ENCODE assay signal across 15 mouse cellular contexts in the genomic region with DNA sequence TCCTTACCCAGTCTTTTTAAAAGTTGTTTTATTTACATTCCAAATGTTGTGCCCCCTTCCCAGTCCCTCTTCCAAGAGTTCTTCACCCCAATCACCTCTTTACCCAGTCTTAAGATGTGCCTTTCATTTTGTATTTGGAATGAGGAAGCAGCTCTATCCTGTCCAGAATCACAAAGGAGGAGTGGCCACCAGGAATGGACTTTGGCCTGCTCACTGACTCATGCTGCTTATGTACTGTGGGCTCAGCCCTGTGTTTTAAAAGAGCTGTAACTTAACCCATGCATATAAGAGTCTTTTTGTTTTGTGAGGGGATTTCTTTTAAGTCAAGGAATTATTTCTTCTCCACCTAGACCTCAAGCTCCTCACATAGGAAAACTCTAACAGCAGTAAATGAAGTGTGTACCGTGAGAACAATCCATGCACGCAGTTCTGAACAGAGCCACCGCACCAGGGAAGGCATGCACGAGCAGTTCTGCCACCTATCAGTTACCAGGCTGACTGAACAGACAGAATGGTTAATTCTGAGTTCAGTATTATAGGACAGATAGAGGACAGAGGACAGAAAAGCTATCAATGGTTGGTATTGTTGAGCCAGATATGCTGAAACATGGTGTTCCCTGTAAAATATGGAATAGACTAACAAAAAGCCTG. TPM values are rescaled to one million over a fixed set of nuclear protein-coding genes. Genes with fewer than 3 reads are reported as not detected.
DNase-seq lines count a peak whose midpoint lies in the region; ATAC-seq and TF ChIP-seq lines count a peak whose summit lies in the region.
"Had no signal": no experiment of that assay in that cellular context is flagged by ENCODE, and none has a peak within 500 bp of the region (broad histone marks: within the 10 kb centered on the region; RNA-seq: fewer than 3 reads in every experiment).

No protein-coding gene starts in this region.

- H3K4me1 ChIP-seq in intestine, postnatal 0 days (replicated peaks; ENCODE audit: control insufficient read depth, insufficient read depth, low read length) = no peaks in the 10 kb centered on the region
- H3K4me1 ChIP-seq in kidney, embryonic 16.5 days (ENCODE audit: insufficient read depth, low read length) = 0 out of 2 replicates have a peak, but pooled peaks cover 6% of the 10 kb centered on the region
- no peaks in the 10 kb centered on the region for H3K4me1 ChIP-seq in liver, embryonic 12.5 days
- H3K4me1 ChIP-seq in midbrain, embryonic 15.5 days = no peaks in the 10 kb centered on the region
- H3K4me1 ChIP-seq: hindbrain, embryonic 13.5 days; limb, embryonic 10.5 days; midbrain, embryonic 10.5 days had no signal

- no peaks in the 10 kb centered on the region for H3K9me3 ChIP-seq in intestine, postnatal 0 days (ENCODE audit: control insufficient read depth)
- no peaks in the 10 kb centered on the region for H3K9me3 ChIP-seq in kidney, embryonic 16.5 days (ENCODE audit: low read length)
- no peaks in the 10 kb centered on the region for H3K9me3 ChIP-seq in liver, embryonic 12.5 days (replicated peaks)
- no peaks in the 10 kb centered on the region for H3K9me3 ChIP-seq in midbrain, embryonic 15.5 days
- H3K9me3 ChIP-seq: hindbrain, embryonic 13.5 days; limb, embryonic 10.5 days; midbrain, embryonic 10.5 days had no signal

- H3K4me2 ChIP-seq in intestine, postnatal 0 days (replicated peaks; ENCODE audit: low read depth) = peak overlapping the region; percentile 53
- no peak overlapping the region for H3K4me2 ChIP-seq in kidney, embryonic 16.5 days (replicated peaks; ENCODE audit: low read depth, low read length)
- H3K4me2 ChIP-seq in liver, embryonic 12.5 days = no peak overlapping the region
- no peak overlapping the region for H3K4me2 ChIP-seq in midbrain, embryonic 15.5 days
- H3K4me2 ChIP-seq: hindbrain, embryonic 13.5 days had no signal

- peak overlapping the region; percentile 12; the same call in 1 of the 2 replicates for H3K4me3 ChIP-seq in intestine, postnatal 0 days (ENCODE audit: low read depth, low read length)
- no peak overlapping the region for H3K4me3 ChIP-seq in kidney, embryonic 16.5 days (ENCODE audit: low read length)
- no peak overlapping the region for H3K4me3 ChIP-seq in liver, embryonic 12.5 days
- H3K4me3 ChIP-seq in midbrain, embryonic 15.5 days = no peak overlapping the region
- H3K4me3 ChIP-seq: hindbrain, embryonic 13.5 days; limb, embryonic 10.5 days; midbrain, embryonic 10.5 days had no signal

- WGBS in intestine, postnatal 0 days = 36% methylated on average over 4 of the region's 4 CpGs
- WGBS in kidney, embryonic 16.5 days = 38% methylated on average over 4 of the region's 4 CpGs
- WGBS in liver, embryonic 12.5 days (ENCODE audit: insufficient replicate concordance) = 69% methylated on average over 4 of the region's 4 CpGs
- 39% methylated on average over 4 of the region's 4 CpGs for WGBS in midbrain, embryonic 15.5 days

- H3K9ac ChIP-seq in intestine, postnatal 0 days (ENCODE audit: low read depth, low read length) = no peak overlapping the region
- no peak overlapping the region for H3K9ac ChIP-seq in kidney, embryonic 16.5 days (replicated peaks; ENCODE audit: low read length)
- H3K9ac ChIP-seq in liver, embryonic 12.5 days = no peak overlapping the region
- H3K9ac ChIP-seq in midbrain, embryonic 15.5 days = no peak overlapping the region
- H3K9ac ChIP-seq: hindbrain, embryonic 13.5 days had no signal

- DNase-seq in yolk sac, embryonic 10.5 days (ENCODE audit: low spot score) = peak; percentile 71
- DNase-seq in right cerebral cortex, postnatal 4 days = no peak
- DNase-seq in layer of hippocampus, postnatal 36 days = no peak
- DNase-seq: adrenal gland, adult 2 months; cerebellum, postnatal 10 days; gastrocnemius, postnatal 36 days; lung, postnatal 10 days had no signal

- peak; percentile 17; the same call in 1 of the 2 replicates for TF ChIP-seq CTCF in intestine, postnatal 0 days (IDR thresholded peaks at IDR 0.05; ENCODE audit: low read depth)

- peak overlapping the region; percentile 84 for H3K27ac ChIP-seq in intestine, postnatal 0 days (ENCODE audit: low read depth, low read length)
- peak overlapping the region; percentile 59; the same call in 1 of the 2 replicates for H3K27ac ChIP-seq in kidney, embryonic 16.5 days (ENCODE audit: low read length)
- H3K27ac ChIP-seq in liver, embryonic 12.5 days = 0 out of 2 replicates have a peak overlapping the region, but pooled peaks have one; percentile 41
- H3K27ac ChIP-seq in midbrain, embryonic 15.5 days = no peak overlapping the region
- H3K27ac ChIP-seq: hindbrain, embryonic 13.5 days; limb, embryonic 10.5 days; midbrain, embryonic 10.5 days had no signal

- H3K27me3 ChIP-seq in intestine, postnatal 0 days (replicated peaks; ENCODE audit: control insufficient read depth, insufficient read depth, low read length) = no peaks in the 10 kb centered on the region
- H3K27me3 ChIP-seq in kidney, embryonic 16.5 days (ENCODE audit: insufficient read depth, low read length) = no peaks in the 10 kb centered on the region
- no peaks in the 10 kb centered on the region for H3K27me3 ChIP-seq in liver, embryonic 12.5 days (replicated peaks)
- no peaks in the 10 kb centered on the region for H3K27me3 ChIP-seq in midbrain, embryonic 15.5 days (replicated peaks)
- H3K27me3 ChIP-seq: hindbrain, embryonic 13.5 days had no signal

- ATAC-seq in intestine, postnatal 0 days = peak; percentile 97
- ATAC-seq in kidney, embryonic 16.5 days (ENCODE audit: low FRiP score, low TSS enrichment) = peak; percentile 97
- ATAC-seq in liver, embryonic 12.5 days = peak; percentile 54; the same call in 1 of the 2 replicates
- no peak for ATAC-seq in midbrain, embryonic 15.5 days (replicated peaks)

- H3K36me3 ChIP-seq in intestine, postnatal 0 days (ENCODE audit: control insufficient read depth, insufficient read depth) = no peaks in the 10 kb centered on the region
- H3K36me3 ChIP-seq in kidney, embryonic 16.5 days (ENCODE audit: insufficient read depth, low read length) = no peaks in the 10 kb centered on the region
- H3K36me3 ChIP-seq in liver, embryonic 12.5 days = no peaks in the 10 kb centered on the region
- H3K36me3 ChIP-seq in midbrain, embryonic 15.5 days (replicated peaks) = no peaks in the 10 kb centered on the region
- H3K36me3 ChIP-seq: hindbrain, embryonic 13.5 days; limb, embryonic 10.5 days; midbrain, embryonic 10.5 days had no signal

RNA-seq across cellular contexts. Expression of a gene that starts 1.9 kb away (rescaled TPM):
- polyA plus RNA-seq in intestine, postnatal 0 days (2015; fragmentation: Nextera tagmentation; extraction: Ambion mirVana) = 279 and 297 TPM in 2 replicates
- 2.1 and 2.3 TPM in 2 replicates for polyA plus RNA-seq in kidney, embryonic 16.5 days (2015; fragmentation: Nextera tagmentation; extraction: Ambion mirVana)
- 0.48 and 0.64 TPM in 2 replicates for polyA plus RNA-seq in liver, embryonic 12.5 days (2016; fragmentation: Nextera tagmentation; extraction: Ambion mirVana)
- polyA plus RNA-seq in midbrain, embryonic 15.5 days (2015; fragmentation: Nextera tagmentation; extraction: Ambion mirVana) = not detected in 2 replicates
- total RNA-seq in layer of hippocampus, postnatal 36 days (2021) = not detected
- total RNA-seq: adrenal gland, adult 2 months; gastrocnemius, postnatal 36 days had no signal
- polyA plus RNA-seq: adrenal gland, adult 2 months; heart, embryonic 14.5 days; hindbrain, embryonic 13.5 days; limb, embryonic 10.5 days; midbrain, embryonic 10.5 days had no signal

RNA-seq across cellular contexts. Expression of a gene that starts 32.7 kb away (rescaled TPM):
- 210 and 241 TPM in 2 replicates for polyA plus RNA-seq in intestine, postnatal 0 days (2015; fragmentation: Nextera tagmentation; extraction: Ambion mirVana)
- polyA plus RNA-seq in kidney, embryonic 16.5 days (2015; fragmentation: Nextera tagmentation; extraction: Ambion mirVana) = 66.8 and 72.1 TPM in 2 replicates
- polyA plus RNA-seq in liver, embryonic 12.5 days (2016; fragmentation: Nextera tagmentation; extraction: Ambion mirVana) = 0.89 and 1.0 TPM in 2 replicates
- not detected in 2 replicates for polyA plus RNA-seq in midbrain, embryonic 15.5 days (2015; fragmentation: Nextera tagmentation; extraction: Ambion mirVana)
- not detected for total RNA-seq in layer of hippocampus, postnatal 36 days (2021)
- total RNA-seq: gastrocnemius, postnatal 36 days had no signal
- polyA plus RNA-seq: adrenal gland, adult 2 months; heart, embryonic 14.5 days; hindbrain, embryonic 13.5 days; limb, embryonic 10.5 days; midbrain, embryonic 10.5 days had no signal

RNA-seq across cellular contexts. Expression of a gene that starts 45.4 kb away (rescaled TPM):
- polyA plus RNA-seq in intestine, postnatal 0 days (2015; fragmentation: Nextera tagmentation; extraction: Ambion mirVana) = not detected in 2 replicates
- polyA plus RNA-seq in kidney, embryonic 16.5 days (2015; fragmentation: Nextera tagmentation; extraction: Ambion mirVana) = not detected in 2 replicates
- not detected in 2 replicates for polyA plus RNA-seq in liver, embryonic 12.5 days (2016; fragmentation: Nextera tagmentation; extraction: Ambion mirVana)
- not detected in 2 replicates for polyA plus RNA-seq in midbrain, embryonic 15.5 days (2015; fragmentation: Nextera tagmentation; extraction: Ambion mirVana)
- total RNA-seq in layer of hippocampus, postnatal 36 days (2021) = not detected
- total RNA-seq: adrenal gland, adult 2 months; gastrocnemius, postnatal 36 days had no signal
- polyA plus RNA-seq: adrenal gland, adult 2 months; heart, embryonic 14.5 days; hindbrain, embryonic 13.5 days; limb, embryonic 10.5 days; midbrain, embryonic 10.5 days had no signal

RNA-seq across cellular contexts. Expression of a gene that starts 49.5 kb away (rescaled TPM):
- not detected in 2 replicates for polyA plus RNA-seq in intestine, postnatal 0 days (2015; fragmentation: Nextera tagmentation; extraction: Ambion mirVana)
- polyA plus RNA-seq in kidney, embryonic 16.5 days (2015; fragmentation: Nextera tagmentation; extraction: Ambion mirVana) = not detected in 2 replicates
- not detected in 2 replicates for polyA plus RNA-seq in liver, embryonic 12.5 days (2016; fragmentation: Nextera tagmentation; extraction: Ambion mirVana)
- polyA plus RNA-seq in midbrain, embryonic 15.5 days (2015; fragmentation: Nextera tagmentation; extraction: Ambion mirVana) = not detected in 2 replicates
- total RNA-seq in layer of hippocampus, postnatal 36 days (2021) = not detected
- total RNA-seq: adrenal gland, adult 2 months; gastrocnemius, postnatal 36 days had no signal
- polyA plus RNA-seq: adrenal gland, adult 2 months; heart, embryonic 14.5 days; hindbrain, embryonic 13.5 days; limb, embryonic 10.5 days; midbrain, embryonic 10.5 days had no signal

RNA-seq across cellular contexts. Expression of a gene that starts 54.1 kb away (rescaled TPM):
- not detected in 2 replicates for polyA plus RNA-seq in intestine, postnatal 0 days (2015; fragmentation: Nextera tagmentation; extraction: Ambion mirVana)
- polyA plus RNA-seq in kidney, embryonic 16.5 days (2015; fragmentation: Nextera tagmentation; extraction: Ambion mirVana) = not detected in 2 replicates
- polyA plus RNA-seq in liver, embryonic 12.5 days (2016; fragmentation: Nextera tagmentation; extraction: Ambion mirVana) = not detected in 2 replicates
- polyA plus RNA-seq in midbrain, embryonic 15.5 days (2015; fragmentation: Nextera tagmentation; extraction: Ambion mirVana) = not detected in 2 replicates
- not detected for total RNA-seq in layer of hippocampus, postnatal 36 days (2021)
- total RNA-seq: adrenal gland, adult 2 months; gastrocnemius, postnatal 36 days had no signal
- polyA plus RNA-seq: adrenal gland, adult 2 months; heart, embryonic 14.5 days; hindbrain, embryonic 13.5 days; limb, embryonic 10.5 days; midbrain, embryonic 10.5 days had no signal

Comparison
In these comparisons a context has a peak if more than half of its experiments do, and no peak if none do; other contexts are left out.
1. RNA of a gene that starts 1.9 kb away (polyA plus RNA-seq): 279 to 297 TPM in intestine, postnatal 0 days; 2.1 to 2.3 TPM in kidney, embryonic 16.5 days, 0.48 to 0.64 TPM in liver, embryonic 12.5 days and not detected in midbrain, embryonic 15.5 days; every median in the first group is over 10 times any median in the second.
2. RNA of a gene that starts 32.7 kb away (polyA plus RNA-seq): 210 to 241 TPM in intestine, postnatal 0 days and 66.8 to 72.1 TPM in kidney, embryonic 16.5 days; 0.89 to 1.0 TPM in liver, embryonic 12.5 days and not detected in midbrain, embryonic 15.5 days; every median in the first group is over 10 times any median in the second.